Mouse (Mus musculus) lung, embryonic 16.5 days (tissue): ENCODE measurements at regions not wholly inside any gene's neighbourhood (a gene's known extent, or its start where the extent isn't known, plus 50 kb on each side); places are given as distances from the start of the nearest gene placed in this dataset.
"Not testable (repeated sequence)": the region's sequence is repeated elsewhere in the genome, so short reads cannot be mapped to it uniquely, and the experiment has no call there.

Experiments used
- ATAC-seq: fragments of 200-750 bp; cut with Nextera tagmentation; 2 replicates; pipeline ENCODE4 v1.8.0; 2017; ENCODE audit warnings: low read depth, mild to moderate bottlenecking, moderate library complexity
- H3K27ac ChIP-seq: fragments of 300-500 bp; sonication (generic); 2 replicates; pipeline ENCODE4 v1.5.1; 2014; ENCODE audit warnings: mild to moderate bottlenecking, control low read depth, low read length
- H3K27me3 ChIP-seq: fragments of 300-500 bp; sonication (generic); 2 replicates; pipeline ENCODE4 v1.6.1; 2014; ENCODE audit warnings: low read depth, low read length, mixed read lengths; ENCODE audit not compliant: control insufficient read depth, insufficient read depth
- H3K36me3 ChIP-seq: fragments of 300-500 bp; sonication (generic); 2 replicates; pipeline ENCODE4 v1.6.1; 2014; ENCODE audit warnings: low read length; ENCODE audit not compliant: control insufficient read depth, insufficient read depth
- H3K4me1 ChIP-seq: fragments of 300-500 bp; sonication (generic); replicated peaks from 2 replicates; pipeline ENCODE4 v1.6.1; 2014; ENCODE audit warnings: low read length, mixed read lengths; ENCODE audit not compliant: control insufficient read depth, insufficient read depth
- H3K4me2 ChIP-seq: fragments of 300-500 bp; sonication (generic); 2 replicates; pipeline ENCODE4 v1.6.1; 2014; ENCODE audit warnings: low read depth, low read length, control low read depth
- H3K4me3 ChIP-seq: fragments of 300-500 bp; sonication (generic); 2 replicates; pipeline ENCODE4 v1.5.1; 2014; ENCODE audit warnings: mild to moderate bottlenecking, low read length, control low read depth
- H3K9ac ChIP-seq: fragments of 300-500 bp; sonication (generic); 2 replicates; pipeline ENCODE4 v1.6.1; 2014; ENCODE audit warnings: low read length, control low read depth
- H3K9me3 ChIP-seq: fragments of 300-500 bp; sonication (generic); 2 replicates; pipeline ENCODE4 v1.6.1; 2016; ENCODE audit warnings: low read length; ENCODE audit not compliant: control insufficient read depth
- WGBS: fragments of 180-500 bp; shearing (Covaris S2); extraction: QIAGEN DNeasy Blood & Tissue Kit; methylation state at CpG from one replicate; pipeline ENCODE4 v1.1.7; 2014; 5-methylcytosine and 5-hydroxymethylcytosine counted together

GRCm38 (mm10) chr4:153854084-153854747, 102.8 kb upstream of the A430005L14Rik start:
- H3K27ac ChIP-seq, result no peak overlapping the region
- no peaks in the 10 kb centered on the region for H3K9me3 ChIP-seq
- no peak overlapping the region for H3K4me2 ChIP-seq
- WGBS, result 72% methylated on average over 9 of the region's 9 CpGs
- H3K36me3 ChIP-seq, result no peaks in the 10 kb centered on the region
- H3K9ac ChIP-seq, result no peak overlapping the region
- no peak for ATAC-seq
- no peak overlapping the region for H3K4me3 ChIP-seq
- H3K4me1 ChIP-seq, result no peaks in the 10 kb centered on the region
- H3K27me3 ChIP-seq, result no peaks in the 10 kb centered on the region

- no peak for ATAC-seq
- Histone ChIP-seq H3K4me1 (no peaks in the 10 kb centered on the region), H3K4me2 (no peak overlapping the region), H3K4me3 (no peak overlapping the region), H3K9ac (no peak overlapping the region), H3K36me3 (no peaks in the 10 kb centered on the region), H3K27ac (no peak overlapping the region), H3K9me3 (no peaks in the 10 kb centered on the region), H3K27me3 (no peaks in the 10 kb centered on the region)
- WGBS, result 28% methylated on average over 4 of the region's 4 CpGs
Measured at GRCm38 (mm10) chr4:153854748-153855092, 102.3 kb upstream of the A430005L14Rik start.

GRCm38 (mm10) chr4:153861420-153861819, 95.6 kb upstream of the A430005L14Rik start:
- 60% methylated on average over 8 of the region's 8 CpGs for WGBS
- Histone ChIP-seq H3K9me3 (no peaks in the 10 kb centered on the region), H3K4me3 (no peak overlapping the region)

GRCm38 (mm10) chr4:153862121-153862660, 94.8 kb upstream of the A430005L14Rik start:
- H3K36me3 ChIP-seq, result no peaks in the 10 kb centered on the region
- 64% methylated on average over 12 of the region's 12 CpGs for WGBS
- H3K4me3 ChIP-seq, result no peak overlapping the region
- no peak for ATAC-seq
- no peaks in the 10 kb centered on the region for H3K27me3 ChIP-seq
- H3K9me3 ChIP-seq, result no peaks in the 10 kb centered on the region
- H3K4me2 ChIP-seq, result no peak overlapping the region
- no peak overlapping the region for H3K9ac ChIP-seq
- no peak overlapping the region for H3K27ac ChIP-seq
- no peaks in the 10 kb centered on the region for H3K4me1 ChIP-seq

More at GRCm38 (mm10) chr4:153861420-153861819, 95.6 kb upstream of the A430005L14Rik start:
- no peak for ATAC-seq
- H3K4me2 ChIP-seq, result no peak overlapping the region
- H3K9ac ChIP-seq, result no peak overlapping the region
- H3K27ac ChIP-seq, result no peak overlapping the region
- H3K4me1 ChIP-seq, result no peaks in the 10 kb centered on the region
- H3K27me3 ChIP-seq, result no peaks in the 10 kb centered on the region
- H3K36me3 ChIP-seq, result no peaks in the 10 kb centered on the region

GRCm38 (mm10) chr4:153872346-153872745, 84.7 kb upstream of the A430005L14Rik start:
- Histone ChIP-seq H3K4me2 (no peak overlapping the region), H3K4me3 (no peak overlapping the region), H3K9ac (no peak overlapping the region), H3K9me3 (no peaks in the 10 kb centered on the region), H3K4me1 (no peaks in the 10 kb centered on the region), H3K27me3 (no peaks in the 10 kb centered on the region), H3K36me3 (no peaks in the 10 kb centered on the region), H3K27ac (no peak overlapping the region)
- WGBS, result 59% methylated on average over 3 of the region's 3 CpGs
- no peak for ATAC-seq

- not testable (repeated sequence) for H3K27me3 ChIP-seq, H3K27ac ChIP-seq, ATAC-seq, H3K4me3 ChIP-seq, H3K4me2 ChIP-seq, H3K36me3 ChIP-seq, H3K4me1 ChIP-seq, H3K9ac ChIP-seq, H3K9me3 ChIP-seq
- 76% methylated on average over 1 of the region's 1 CpGs for WGBS
Measured at GRCm38 (mm10) chr4:153875036-153875435, 82.0 kb upstream of the A430005L14Rik start.

- Histone ChIP-seq H3K9me3 (no peaks in the 10 kb centered on the region), H3K27ac (no peak overlapping the region), H3K9ac (no peak overlapping the region), H3K27me3 (no peaks in the 10 kb centered on the region), H3K36me3 (no peaks in the 10 kb centered on the region), H3K4me1 (no peaks in the 10 kb centered on the region), H3K4me2 (no peak overlapping the region), H3K4me3 (no peak overlapping the region)
- WGBS, result 60% methylated on average over 7 of the region's 7 CpGs
- ATAC-seq, result no peak
Measured at GRCm38 (mm10) chr4:153876954-153877642, 79.9 kb upstream of the A430005L14Rik start.

GRCm38 (mm10) chr4:153883057-153883456, 74.0 kb upstream of the A430005L14Rik start:
- Histone ChIP-seq H3K27ac (no peak overlapping the region), H3K4me3 (no peak overlapping the region), H3K4me1 (no peaks in the 10 kb centered on the region), H3K27me3 (no peaks in the 10 kb centered on the region), H3K9ac (no peak overlapping the region), H3K36me3 (no peaks in the 10 kb centered on the region), H3K9me3 (no peaks in the 10 kb centered on the region), H3K4me2 (no peak overlapping the region)
- 27% methylated on average over 3 of the region's 3 CpGs for WGBS
- ATAC-seq, result no peak

- ATAC-seq, result no peak
- H3K36me3 ChIP-seq, result no peaks in the 10 kb centered on the region
Measured at GRCm38 (mm10) chr4:153884044-153884443, 73.0 kb upstream of the A430005L14Rik start.

More at GRCm38 (mm10) chr4:153884044-153884443, 73.0 kb upstream of the A430005L14Rik start:
- Histone ChIP-seq H3K9me3 (peaks cover 2% of the 10 kb centered on the region; the same call in 1 of the 2 replicates), H3K4me1 (no peaks in the 10 kb centered on the region), H3K9ac (no peak overlapping the region), H3K27me3 (no peaks in the 10 kb centered on the region), H3K4me3 (no peak overlapping the region), H3K4me2 (no peak overlapping the region), H3K27ac (no peak overlapping the region)
